Mouse (Mus musculus) layer of hippocampus, adult 18-20 months (tissue): ENCODE data around the gene Def8. TPM values are rescaled to one million over a fixed set of nuclear protein-coding genes. Genes with fewer than 3 reads are reported as not detected.

Source experiments
- DNase-seq, 2 experiments: peaks; one replicate each; pipeline ENCODE4 v3.0.0; 2022; ENCODE audit warnings: low spot score in 2 of 2
- long read RNA-seq: library from polyadenylated mRNA; stranded (forward); transcript quantifications from one replicate; pipeline ENCODE4 v2.0.0, GENCODE M21; 2021
- total RNA-seq, 2 experiments: library from RNA; stranded (reverse); gene quantifications; 2 replicates each; pipeline ENCODE4 v1.2.3; 2021

The Def8 gene
- 10 to 100 TPM; 54.0 to 54.7 TPM for total RNA-seq
- long read RNA-seq, transcript Def8-202 (12 exons, 3,127 nt), result major isoform, 34 of 55 reads
- long read RNA-seq, transcript Def8-204 (12 exons, 3,191 nt), result minor isoform, 7 of 55 reads
- long read RNA-seq, partial matches to known transcripts, result 7 of 55 reads
- long read RNA-seq, other reads (novel, unspliced or antisense), result 7 of 55 reads

DNA sequence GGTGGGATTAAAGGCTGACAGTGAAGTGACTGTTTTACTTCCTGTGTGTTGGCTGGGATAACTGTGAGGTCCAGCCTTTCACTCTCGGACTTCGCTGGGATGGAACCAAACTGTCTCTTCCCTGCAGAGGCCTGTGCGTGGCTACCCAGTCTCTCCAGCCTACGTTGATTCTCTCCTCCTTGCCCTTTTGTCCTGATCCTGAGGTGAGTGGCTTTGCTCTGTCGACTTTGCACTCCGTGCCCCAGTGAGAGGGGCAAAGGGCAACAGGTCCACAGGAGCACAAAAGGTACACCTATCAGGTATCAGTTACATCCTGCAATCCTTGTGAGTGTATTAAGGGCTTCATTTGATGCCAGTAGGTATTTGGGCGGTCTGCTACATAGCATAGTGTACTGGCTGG lies at the start of gene Def8:
Gene Def8, plus strand, starts transcription at position 87 of the 400 bp plus-strand sequence.
- no peak for DNase-seq

DNA sequence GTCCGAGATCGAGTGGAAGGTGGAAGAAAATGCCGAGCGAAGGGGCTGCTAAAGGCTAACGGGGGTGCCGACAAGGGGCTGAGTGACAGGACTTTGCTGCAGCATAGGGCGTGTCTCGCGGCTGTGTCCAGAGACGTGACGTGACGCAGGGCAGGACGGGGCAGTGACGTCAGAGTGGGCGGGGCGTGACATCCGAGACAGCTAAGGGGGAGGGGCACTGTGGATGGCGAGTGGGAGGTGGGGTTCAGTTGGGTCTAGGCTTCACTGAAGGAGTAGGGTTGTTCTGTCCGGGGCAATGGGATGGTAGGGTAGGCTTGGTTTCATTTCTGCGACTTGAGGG lies 49.1 kb upstream of the Def8 start:
- DNase-seq, result peak; percentile 86 to 95

- no peak for DNase-seq
These were observed 47.6 kb upstream of the Def8 start for GRCm38 (mm10) chr8:123375701-123376100.

GRCm38 (mm10) chr8:123376106-123376505 lies 47.2 kb upstream of the Def8 start:
- no peak for DNase-seq

DNA sequence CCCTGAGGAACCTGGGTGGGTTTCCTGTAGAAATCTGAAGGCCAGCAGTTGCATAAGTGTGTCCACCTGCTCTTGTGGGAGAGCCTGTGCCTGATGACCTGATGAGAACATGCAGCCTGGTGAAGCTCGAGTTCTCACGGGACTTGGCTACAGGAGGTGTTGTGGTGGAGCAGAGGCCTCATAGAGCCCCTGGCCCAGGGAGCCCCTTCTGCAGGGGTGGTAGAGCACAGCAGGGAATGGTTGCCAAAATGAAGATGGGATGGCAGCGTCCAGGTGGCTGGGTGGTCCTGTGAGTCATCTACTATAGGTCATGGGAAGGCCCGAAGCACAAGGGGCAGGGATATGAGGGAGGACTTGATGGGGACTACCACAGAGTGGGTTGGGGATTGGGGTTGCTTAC lies 41.6 kb upstream of the Def8 start:
- DNase-seq, result no peak

DNA sequence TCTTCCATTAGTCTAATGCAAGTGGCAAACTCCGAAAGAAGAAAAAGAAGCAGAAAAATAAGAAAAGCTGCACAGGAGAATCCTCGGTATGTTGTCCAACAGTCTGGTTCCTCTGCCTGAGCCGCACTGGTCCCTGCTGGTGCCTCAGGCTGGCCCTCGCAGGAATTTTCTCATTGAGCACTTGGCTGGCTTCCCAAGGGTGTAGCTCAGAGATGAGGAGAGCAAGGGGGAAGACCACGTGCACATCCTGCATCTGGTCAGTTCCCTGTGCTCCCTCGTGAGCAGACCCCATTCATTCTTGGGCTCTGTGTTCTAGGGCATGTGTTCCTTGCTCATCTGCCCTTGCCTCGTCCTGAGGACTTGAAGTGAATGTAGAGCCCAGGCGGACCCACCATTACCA lies 40.8 kb upstream of the Def8 start:
- DNase-seq, result no peak

- DNase-seq, result no peak
These were observed 38.3 kb upstream of the Def8 start for GRCm38 (mm10) chr8:123384883-123385540.

GRCm38 (mm10) chr8:123387041-123387440 lies 36.3 kb upstream of the Def8 start:
- DNase-seq, result no peak

- DNase-seq, result no peak
These were observed 35.5 kb upstream of the Def8 start for GRCm38 (mm10) chr8:123387801-123388200.

DNA sequence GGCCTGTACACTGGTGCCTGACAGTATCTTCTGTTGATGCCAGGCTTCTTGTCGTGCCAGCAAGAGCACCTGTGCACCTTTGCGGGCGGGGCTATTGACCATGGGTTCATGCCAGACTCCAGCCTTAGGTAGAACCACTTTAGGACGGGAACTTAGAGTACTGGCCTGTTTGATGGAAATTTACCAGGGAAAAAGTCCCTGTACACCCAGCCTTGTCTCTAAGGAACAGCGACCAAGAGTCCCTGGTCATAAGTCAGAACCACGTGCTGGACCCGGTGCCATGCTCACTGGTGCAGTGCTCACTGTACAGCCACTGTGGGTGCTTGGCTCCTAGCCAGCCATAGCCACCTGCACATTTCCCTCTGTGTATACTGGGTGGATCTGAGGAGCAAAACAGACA lies 34.3 kb upstream of the Def8 start:
- no peak for DNase-seq

DNA sequence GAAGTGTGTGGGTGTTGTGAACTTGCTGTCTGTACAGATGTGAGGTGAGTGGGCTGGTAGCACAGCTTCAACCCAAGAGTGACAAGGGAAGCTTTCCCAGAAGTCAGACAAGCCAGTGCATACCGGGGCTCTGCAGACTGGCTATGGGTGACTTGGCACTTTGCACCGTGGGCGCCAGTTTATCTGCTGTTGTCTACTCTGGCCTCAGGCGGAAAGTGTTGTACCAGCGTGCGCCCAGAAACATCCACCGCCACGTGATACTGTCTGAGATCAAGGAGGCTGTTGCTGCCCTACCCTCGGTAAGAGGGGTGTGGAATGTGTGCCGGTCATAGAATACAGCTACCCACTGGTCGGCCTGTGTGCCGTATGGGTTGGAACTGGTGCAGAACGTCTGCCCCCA lies 25.0 kb upstream of the Def8 start:
- no peak for DNase-seq

- no peak for DNase-seq
These were observed 21.4 kb upstream of the Def8 start for GRCm38 (mm10) chr8:123401936-123402335.

DNA sequence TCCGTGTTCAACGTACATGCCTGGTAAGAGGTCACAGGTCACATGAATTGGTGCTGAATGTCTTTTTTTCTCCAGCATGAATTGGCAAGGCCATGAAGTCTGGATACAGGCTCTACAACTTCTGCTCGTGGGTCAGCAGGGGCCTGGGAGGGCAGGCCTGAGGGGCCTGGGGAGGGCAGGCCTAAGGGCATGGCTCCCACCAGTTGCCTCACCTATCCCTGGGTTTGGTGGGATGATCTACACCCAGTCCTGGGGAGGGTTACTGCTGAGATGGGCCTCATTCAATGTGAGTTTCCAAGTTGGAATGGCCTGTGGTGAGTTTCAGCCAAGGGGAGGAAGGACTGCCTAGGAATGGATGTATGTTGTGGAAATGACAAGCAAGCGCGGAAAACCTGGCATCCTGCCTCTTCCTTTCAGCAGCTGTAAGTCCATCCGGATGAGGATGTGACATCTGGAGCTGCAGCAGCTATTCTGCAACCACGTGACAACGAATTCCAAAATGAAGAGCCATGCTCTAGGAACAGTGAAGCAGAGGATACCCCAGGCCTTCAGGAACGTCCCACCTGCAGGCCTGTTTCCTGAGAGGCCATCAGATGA lies 20.5 kb upstream of the Def8 start:
- DNase-seq, result no peak

DNA sequence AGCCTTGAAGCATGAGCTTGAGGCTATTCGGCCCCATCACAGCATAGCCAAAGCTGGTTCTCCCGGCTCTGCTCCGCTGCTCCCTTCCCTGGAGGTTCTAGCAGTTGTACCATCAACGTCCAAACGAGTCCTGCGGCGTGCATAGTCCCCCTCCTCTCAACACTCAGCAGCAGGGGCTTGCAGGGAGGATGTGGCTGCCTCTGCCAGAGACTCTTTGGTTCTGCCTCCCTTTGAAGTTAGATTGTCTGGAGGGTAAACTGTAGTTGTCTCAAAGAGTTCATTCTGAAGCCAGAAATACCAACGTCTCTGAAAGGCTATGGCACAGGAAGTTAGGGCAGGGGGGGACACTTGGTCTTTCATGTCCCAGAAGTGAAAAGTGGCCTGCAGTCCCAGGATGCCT lies 18.8 kb upstream of the Def8 start:
- DNase-seq, result no peak

DNA sequence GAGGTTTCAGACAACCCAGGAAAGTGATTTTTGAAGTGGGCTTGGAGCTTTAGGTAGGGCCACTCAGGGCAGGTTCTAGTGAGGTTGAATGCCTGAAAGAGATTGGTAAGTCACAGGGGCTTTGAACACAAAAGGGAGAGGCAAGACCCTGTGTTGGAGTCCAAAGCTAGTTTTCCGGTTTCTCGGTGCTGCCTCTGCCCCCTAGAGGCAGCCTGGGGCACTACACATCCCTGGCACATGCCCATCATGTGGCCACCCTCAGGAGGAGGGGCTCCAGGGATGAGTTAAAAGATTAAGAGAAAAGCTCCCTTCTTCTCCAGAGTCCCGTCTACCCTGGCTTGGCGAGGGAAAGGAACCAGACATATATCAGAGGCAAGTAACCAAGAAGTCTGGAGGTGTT lies 16.5 kb upstream of the Def8 start, which contains the start of gene Mc1r:
Gene Mc1r, plus strand, starts transcription at position 322 of the 400 bp plus-strand sequence.
- DNase-seq, result peak; percentile 61 to 82

GRCm38 (mm10) chr8:123407612-123408011 lies 15.7 kb upstream of the Def8 start:
- DNase-seq, result no peak

GRCm38 (mm10) chr8:123408586-123409544 lies 14.5 kb upstream of the Def8 start:
- DNase-seq, result no peak

GRCm38 (mm10) chr8:123410049-123410587 lies 13.2 kb upstream of the Def8 start:
- peak in 1 of 2 experiments; percentile 54 for DNase-seq

DNA sequence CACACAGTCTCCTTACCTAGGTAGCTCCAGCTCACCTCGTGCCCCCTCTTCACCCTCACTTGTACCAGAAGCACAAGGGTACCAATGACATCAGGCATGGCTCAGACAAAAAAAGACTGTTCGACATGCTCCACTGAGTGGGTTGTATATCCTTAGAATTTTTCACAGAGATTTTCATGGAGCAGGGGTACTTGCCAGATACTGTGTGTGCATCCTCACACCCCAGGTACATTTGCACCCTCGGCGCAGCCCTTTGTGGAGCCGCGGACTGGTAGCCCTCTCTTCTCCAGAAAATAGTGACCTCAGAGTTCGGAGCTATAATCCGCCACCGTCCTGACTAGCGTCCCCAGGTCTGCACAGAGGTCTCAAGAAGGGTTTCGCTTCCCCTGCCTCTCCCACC lies 12.5 kb upstream of the Def8 start:
- no peak for DNase-seq

- DNase-seq, result peak; percentile 90 to 94
These were observed 12.1 kb upstream of the Def8 start, which contains the start of gene Tubb3 for GRCm38 (mm10) chr8:123411246-123411645. Gene Tubb3, plus strand, starts transcription at chr8:123411424.

DNA sequence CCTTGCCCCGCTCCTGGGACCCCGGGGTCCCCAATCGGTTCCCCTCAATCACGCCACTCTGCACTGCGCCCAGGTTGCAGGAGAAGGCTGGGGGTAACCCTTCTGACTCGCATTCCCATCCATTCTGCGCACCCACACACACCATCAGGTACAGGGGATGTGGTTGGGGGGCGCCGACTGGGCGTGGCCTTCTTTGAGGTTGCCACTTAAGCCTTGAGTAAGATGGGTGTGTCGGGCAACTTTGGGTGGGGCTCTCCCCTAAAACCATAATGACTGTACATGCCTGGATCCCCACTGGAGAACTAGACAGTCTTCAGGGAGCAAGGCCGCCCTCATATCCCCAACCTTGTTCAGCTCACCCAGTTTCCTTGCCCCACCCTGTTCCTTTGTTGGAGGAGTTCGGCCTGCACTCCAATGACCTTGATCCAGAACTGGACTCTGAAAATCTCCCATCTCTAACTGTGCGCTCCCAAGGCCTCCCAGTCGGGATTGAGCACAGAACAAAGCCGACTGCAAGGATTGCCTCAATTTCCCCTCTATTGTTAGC lies 11.5 kb upstream of the Def8 start:
- DNase-seq, result no peak
